Mouse (Mus musculus): ENCODE results near the gene H60b. TPM values are rescaled to one million over a fixed set of nuclear protein-coding genes. Genes with fewer than 3 reads are reported as not detected.
"Not testable (repeated sequence)": the region's sequence is repeated elsewhere in the genome, so short reads cannot be mapped to it uniquely, and the experiment has no call there.

H60b gene
- total RNA-seq (2021): under 1 TPM in 1 of 2 experiments, not detected in 1; 0.66 TPM

- intact Hi-C loops (cut with DNase I): loop anchor here (10.0 kb wide), 1 partner anchor 1186 kb away; no protein-coding TSS in a partner anchor
Measured at GRCm38 (mm10) chr10:22158310-22158999, at the start of gene H60b, which contains the start of gene Raet1e. H60b (plus strand) TSS chr10:22158586. Raet1e (plus strand) TSS chr10:22158569.

GRCm38 (mm10) chr10:22140665-22141280 lies 17.6 kb upstream of the H60b start:
- DNase-seq (ENCODE audit: extremely low spot score in 1 of 2, low spot score in 2 of 2): peak; percentile 36 to 74
- intact Hi-C loops (cut with DNase I): loop anchor here (10.0 kb wide), 2 partner anchors 106 to 756 kb away; no protein-coding TSS in a partner anchor

More at GRCm38 (mm10) chr10:22158310-22158999, at the start of gene H60b, which contains the start of gene Raet1e:
- peak in 1 of 2 experiments; percentile 54 for DNase-seq (ENCODE audit: extremely low spot score in 1 of 2, low spot score in 2 of 2)

- intact Hi-C loops (cut with DNase I): loop anchor here (10.0 kb wide), 2 partner anchors 107 to 757 kb away; no protein-coding TSS in a partner anchor
- peak; percentile 43 to 50 for DNase-seq (ENCODE audit: extremely low spot score in 1 of 2, low spot score in 2 of 2)
Measured at GRCm38 (mm10) chr10:22142194-22142593, 16.2 kb upstream of the H60b start.

GRCm38 (mm10) chr10:22142926-22143325 lies 15.5 kb upstream of the H60b start:
- no peak for DNase-seq (ENCODE audit: extremely low spot score in 1 of 2, low spot score in 2 of 2)
- intact Hi-C loops (cut with DNase I): loop anchor here (10.0 kb wide), 2 partner anchors 108 to 758 kb away; no protein-coding TSS in a partner anchor

GRCm38 (mm10) chr10:22148441-22149072 lies 9.8 kb upstream of the H60b start:
- peak in 1 of 2 experiments; percentile 73 for DNase-seq (ENCODE audit: extremely low spot score in 1 of 2, low spot score in 2 of 2)

GRCm38 (mm10) chr10:22149073-22149690 lies 9.2 kb upstream of the H60b start, which contains the start of gene E030030I06Rik:
E030030I06Rik (minus strand) TSS chr10:22149270.
- intact Hi-C loops (cut with DNase I): loop anchor here (10.0 kb wide), 2 partner anchors 114 to 764 kb away; no protein-coding TSS in a partner anchor
- DNase-seq (ENCODE audit: extremely low spot score in 1 of 2, low spot score in 2 of 2): no peak

More at GRCm38 (mm10) chr10:22148441-22149072, 9.8 kb upstream of the H60b start:
- intact Hi-C loops (cut with DNase I): loop anchor here (10.0 kb wide), 2 partner anchors 114 to 764 kb away; no protein-coding TSS in a partner anchor

GRCm38 (mm10) chr10:22149691-22150465 lies 8.5 kb upstream of the H60b start:
- intact Hi-C loops (cut with DNase I): loop anchor here (5.0 to 10.0 kb wide), 4 partner anchors 115 to 1195 kb away; no protein-coding TSS in a partner anchor
- no peak for DNase-seq (ENCODE audit: extremely low spot score in 1 of 2, low spot score in 2 of 2)

- DNase-seq (ENCODE audit: extremely low spot score in 1 of 2, low spot score in 2 of 2): no peak
- intact Hi-C loops (cut with DNase I): loop anchor here (5.0 to 10.0 kb wide), 2 partner anchors 667 to 1194 kb away; no protein-coding TSS in a partner anchor
Measured at GRCm38 (mm10) chr10:22150593-22150992, 7.8 kb upstream of the H60b start.

- intact Hi-C loops (cut with DNase I): loop anchor here (5.0 to 10.0 kb wide), 2 partner anchors 666 to 1194 kb away; no protein-coding TSS in a partner anchor
- not testable (repeated sequence) for DNase-seq (ENCODE audit: extremely low spot score in 1 of 2, low spot score in 2 of 2)
Measured at GRCm38 (mm10) chr10:22151056-22151862, 7.1 kb upstream of the H60b start.

GRCm38 (mm10) chr10:22151863-22152640 lies 6.3 kb upstream of the H60b start:
- intact Hi-C loops (cut with DNase I): loop anchor here (5.0 to 10.0 kb wide), 2 partner anchors 665 to 1193 kb away; no protein-coding TSS in a partner anchor
- DNase-seq (ENCODE audit: extremely low spot score in 1 of 2, low spot score in 2 of 2): not testable (repeated sequence)

- intact Hi-C loops (cut with DNase I): loop anchor here (5.0 to 10.0 kb wide), 2 partner anchors 664 to 1192 kb away; no protein-coding TSS in a partner anchor
- DNase-seq (ENCODE audit: extremely low spot score in 1 of 2, low spot score in 2 of 2): not testable (repeated sequence)
Measured at GRCm38 (mm10) chr10:22153147-22153690, 5.2 kb upstream of the H60b start.

- DNase-seq (ENCODE audit: extremely low spot score in 1 of 2, low spot score in 2 of 2): not testable (repeated sequence)
- intact Hi-C loops (cut with DNase I): loop anchor here (5.0 to 10.0 kb wide), 2 partner anchors 663 to 1191 kb away; no protein-coding TSS in a partner anchor
Measured at GRCm38 (mm10) chr10:22154127-22154526, 4.3 kb upstream of the H60b start.

- intact Hi-C loops (cut with DNase I): loop anchor here (5.0 to 10.0 kb wide), 2 partner anchors 662 to 1190 kb away; no protein-coding TSS in a partner anchor
- no peak for DNase-seq (ENCODE audit: extremely low spot score in 1 of 2, low spot score in 2 of 2)
Measured at GRCm38 (mm10) chr10:22154871-22155799, 3.3 kb upstream of the H60b start.

GRCm38 (mm10) chr10:22159131-22159561 lies 760 bp downstream of the H60b start:
- intact Hi-C loops (cut with DNase I): loop anchor here (10.0 kb wide), 1 partner anchor 1186 kb away; no protein-coding TSS in a partner anchor
- DNase-seq (ENCODE audit: extremely low spot score in 1 of 2, low spot score in 2 of 2): no peak

Data from left cerebral cortex, postnatal 10 days (tissue).